Mouse (Mus musculus) frontal cortex, postnatal 25 days (tissue): ENCODE measurements around the gene Iscu.
"Not testable (repeated sequence)": the region's sequence is repeated elsewhere in the genome, so short reads cannot be mapped to it uniquely, and the experiment has no call there.

ENCODE experiments used
- DNase-seq, 2 experiments: peaks; one replicate each; pipeline ENCODE4 v3.0.0; 2022; ENCODE audit warnings: low spot score in 2 of 2

Iscu gene

GRCm38 (mm10) chr5:113786985-113787384, 14.4 kb downstream of the Iscu start:
- DNase-seq: no peak

- no peak for DNase-seq
Measured at GRCm38 (mm10) chr5:113788645-113789044, 16.1 kb downstream of the Iscu start.

- no peak for DNase-seq
Measured at GRCm38 (mm10) chr5:113789075-113789788, 16.7 kb downstream of the Iscu start.

- no peak for DNase-seq
Measured at GRCm38 (mm10) chr5:113790453-113791196, 18.1 kb downstream of the Iscu start.

- no peak for DNase-seq
Measured at GRCm38 (mm10) chr5:113791197-113792095, 18.9 kb downstream of the Iscu start.

GRCm38 (mm10) chr5:113796401-113797148, 24.0 kb downstream of the Iscu start:
- DNase-seq: no peak

- DNase-seq: no peak
Measured at GRCm38 (mm10) chr5:113797149-113797882, 24.8 kb downstream of the Iscu start.

- DNase-seq: no peak
Measured at GRCm38 (mm10) chr5:113798525-113798924, 26.0 kb downstream of the Iscu start.

- no peak for DNase-seq
Measured at GRCm38 (mm10) chr5:113799691-113800090, 27.1 kb downstream of the Iscu start.

GRCm38 (mm10) chr5:113800280-113800679, 27.7 kb downstream of the Iscu start, which contains the start of gene Tmem119:
Gene Tmem119 (minus strand): TSS chr5:113800516.
- DNase-seq: no peak

- no peak for DNase-seq
Measured at GRCm38 (mm10) chr5:113804395-113804966, 31.9 kb downstream of the Iscu start.

GRCm38 (mm10) chr5:113805301-113805700, 32.8 kb downstream of the Iscu start:
- DNase-seq: no peak

- DNase-seq: no peak
Measured at GRCm38 (mm10) chr5:113806414-113806813, 33.9 kb downstream of the Iscu start.

GRCm38 (mm10) chr5:113807712-113808111, 35.2 kb downstream of the Iscu start:
- DNase-seq: no peak

GRCm38 (mm10) chr5:113808177-113808576, 35.6 kb downstream of the Iscu start:
- no peak for DNase-seq

GRCm38 (mm10) chr5:113810111-113810510, 37.6 kb downstream of the Iscu start:
- no peak for DNase-seq

GRCm38 (mm10) chr5:113811824-113812420, 39.4 kb downstream of the Iscu start:
- DNase-seq: not testable (repeated sequence)

- DNase-seq: no peak
Measured at GRCm38 (mm10) chr5:113812638-113813037, 40.1 kb downstream of the Iscu start.

GRCm38 (mm10) chr5:113813608-113814007, 41.1 kb downstream of the Iscu start:
- no peak for DNase-seq
